Mouse (Mus musculus) liver, embryonic 15.5 days (tissue): ENCODE data around the gene Slc30a10. TPM values are rescaled to one million over a fixed set of nuclear protein-coding genes. Genes with fewer than 3 reads are reported as not detected.
A peak's percentile ranks its signal among the peaks of the same experiment; 100 is the strongest.

Experiments
- ATAC-seq: fragments of 200-750 bp; cut with Nextera tagmentation; 2 replicates; pipeline ENCODE4 v1.8.0; 2017; ENCODE audit warnings: moderate number of reproducible peaks, mild to moderate bottlenecking, moderate library complexity; ENCODE audit not compliant: insufficient read depth
- H3K27ac ChIP-seq: fragments of 300-500 bp; sonication (generic); replicated peaks from 2 replicates; pipeline ENCODE4 v1.5.1; 2015; ENCODE audit warnings: mild to moderate bottlenecking, inconsistent platforms
- H3K27me3 ChIP-seq: fragments of 300-500 bp; sonication (generic); 2 replicates; pipeline ENCODE4 v1.6.1; 2015; ENCODE audit warnings: mild to moderate bottlenecking, inconsistent platforms
- H3K36me3 ChIP-seq: fragments of 300-500 bp; sonication (generic); replicated peaks from 2 replicates; pipeline ENCODE4 v1.6.1; 2015; ENCODE audit warnings: moderate library complexity, mild to moderate bottlenecking, inconsistent platforms
- H3K4me1 ChIP-seq: fragments of 300-500 bp; sonication (generic); replicated peaks from 2 replicates; pipeline ENCODE4 v1.6.1; 2015; ENCODE audit warnings: inconsistent platforms
- H3K4me2 ChIP-seq: fragments of 300-500 bp; sonication (generic); 2 replicates; pipeline ENCODE4 v1.6.1; 2015; ENCODE audit warnings: moderate library complexity, mild to moderate bottlenecking, inconsistent platforms
- H3K4me3 ChIP-seq: fragments of 300-500 bp; sonication (generic); replicated peaks from 2 replicates; pipeline ENCODE4 v1.5.1; 2015; ENCODE audit warnings: mild to moderate bottlenecking, inconsistent platforms
- H3K9ac ChIP-seq: fragments of 300-500 bp; sonication (generic); 2 replicates; pipeline ENCODE4 v1.6.1; 2015; ENCODE audit warnings: moderate library complexity, mild to moderate bottlenecking, inconsistent platforms
- H3K9me3 ChIP-seq: fragments of 300-500 bp; sonication (generic); replicated peaks from 2 replicates; pipeline ENCODE4 v1.6.1; 2016; ENCODE audit warnings: inconsistent platforms
- WGBS: fragments of 180-500 bp; shearing (Covaris S2); methylation state at CpG from one replicate; pipeline ENCODE4 v1.1.7; 2015; ENCODE audit warnings: mixed read lengths; ENCODE audit not compliant: insufficient replicate concordance; 5-methylcytosine and 5-hydroxymethylcytosine counted together
- polyA plus RNA-seq: library from polyadenylated mRNA; unstranded; fragments of >200 nt; fragmentation: Nextera tagmentation; extraction: Ambion mirVana; gene quantifications from 2 replicates; pipeline ENCODE4 v1.2.1, GENCODE M21; 2015

Gene Slc30a10
- polyA plus RNA-seq, result 13.0 and 14.2 TPM in 2 replicates

GRCm38 (mm10) chr1:185454575-185454954 lies at the start of gene Slc30a10:
Slc30a10 (plus strand) TSS chr1:185454848.
- peak within 1 kb of the TSS; percentile 97 for H3K27ac ChIP-seq
- peaks cover 85% of the 10 kb centered on the region for H3K4me1 ChIP-seq
- peak; percentile 97 for ATAC-seq
- H3K9me3 ChIP-seq, result no peaks in the 10 kb centered on the region
- H3K36me3 ChIP-seq, result peaks cover 35% of the 10 kb centered on the region
- peaks cover 17% of the 10 kb centered on the region for H3K27me3 ChIP-seq
- 2% methylated on average over 18 of the region's 18 CpGs for WGBS
- H3K9ac ChIP-seq, result peak within 1 kb of the TSS; percentile 97
- peak within 1 kb of the TSS; percentile 73 for H3K4me2 ChIP-seq
- H3K4me3 ChIP-seq, result peak within 1 kb of the TSS; percentile 92

GRCm38 (mm10) chr1:185405921-185406320 lies 48.7 kb upstream of the Slc30a10 start:
- Histone ChIP-seq H3K4me2 (no peak overlapping the region), H3K36me3 (peaks cover 84% of the 10 kb centered on the region), H3K4me3 (no peak overlapping the region), H3K4me1 (no peaks in the 10 kb centered on the region), H3K27me3 (no peaks in the 10 kb centered on the region), H3K9me3 (no peaks in the 10 kb centered on the region), H3K9ac (no peak overlapping the region), H3K27ac (no peak overlapping the region; the same call in 1 of the 2 replicates)
- ATAC-seq, result no peak
- WGBS, result 86% methylated on average over 10 of the region's 10 CpGs

- Histone ChIP-seq H3K9me3 (no peaks in the 10 kb centered on the region), H3K36me3 (peaks cover 88% of the 10 kb centered on the region), H3K27ac (no peak overlapping the region), H3K27me3 (no peaks in the 10 kb centered on the region), H3K9ac (no peak overlapping the region), H3K4me2 (no peak overlapping the region), H3K4me3 (no peak overlapping the region), H3K4me1 (no peaks in the 10 kb centered on the region)
- ATAC-seq, result no peak; the same call in 1 of the 2 replicates
- WGBS, result 71% methylated on average over 3 of the region's 3 CpGs
These were observed 44.8 kb upstream of the Slc30a10 start for GRCm38 (mm10) chr1:185409831-185410230.

- Histone ChIP-seq H3K4me1 (peaks cover 18% of the 10 kb centered on the region), H3K4me2 (no peak overlapping the region), H3K9ac (no peak overlapping the region), H3K9me3 (no peaks in the 10 kb centered on the region), H3K27me3 (no peaks in the 10 kb centered on the region), H3K4me3 (no peak overlapping the region), H3K27ac (peak overlapping the region; percentile 20; the same call in 1 of the 2 replicates), H3K36me3 (peaks cover 87% of the 10 kb centered on the region)
- no peak for ATAC-seq
- WGBS, result 88% methylated on average over 9 of the region's 9 CpGs
These were observed 36.6 kb upstream of the Slc30a10 start for GRCm38 (mm10) chr1:185418011-185418410.

- Histone ChIP-seq H3K36me3 (peaks cover 88% of the 10 kb centered on the region), H3K4me3 (no peak overlapping the region), H3K9me3 (no peaks in the 10 kb centered on the region), H3K9ac (no peak overlapping the region; the same call in 1 of the 2 replicates), H3K4me1 (peaks cover 18% of the 10 kb centered on the region), H3K27me3 (no peaks in the 10 kb centered on the region), H3K4me2 (no peak overlapping the region), H3K27ac (no peak overlapping the region)
- ATAC-seq, result no peak
- 59% methylated on average over 5 of the region's 5 CpGs for WGBS
These were observed 34.8 kb upstream of the Slc30a10 start for GRCm38 (mm10) chr1:185419805-185420204.

GRCm38 (mm10) chr1:185420776-185421175 lies 33.9 kb upstream of the Slc30a10 start:
- Histone ChIP-seq H3K4me1 (peaks cover 22% of the 10 kb centered on the region), H3K27ac (no peak overlapping the region), H3K9ac (no peak overlapping the region), H3K4me2 (no peak overlapping the region), H3K9me3 (no peaks in the 10 kb centered on the region), H3K4me3 (no peak overlapping the region), H3K27me3 (no peaks in the 10 kb centered on the region), H3K36me3 (peaks cover 87% of the 10 kb centered on the region)
- WGBS, result 63% methylated on average over 6 of the region's 6 CpGs
- 0 out of 2 replicates have a peak, but pooled peaks have one; percentile 30 for ATAC-seq

- Histone ChIP-seq H3K4me3 (no peak overlapping the region), H3K36me3 (peaks cover 78% of the 10 kb centered on the region), H3K9ac (no peak overlapping the region), H3K9me3 (no peaks in the 10 kb centered on the region), H3K27me3 (no peaks in the 10 kb centered on the region), H3K4me1 (peaks cover 4% of the 10 kb centered on the region), H3K27ac (no peak overlapping the region), H3K4me2 (no peak overlapping the region)
- ATAC-seq, result no peak
- WGBS, result 86% methylated on average over 5 of the region's 5 CpGs
These were observed 28.1 kb upstream of the Slc30a10 start for GRCm38 (mm10) chr1:185426583-185426982.

GRCm38 (mm10) chr1:185430488-185430887 lies 24.2 kb upstream of the Slc30a10 start:
- H3K9ac ChIP-seq, result no peak overlapping the region
- H3K36me3 ChIP-seq, result peaks cover 46% of the 10 kb centered on the region
- peaks cover 21% of the 10 kb centered on the region for H3K4me1 ChIP-seq
- ATAC-seq, result no peak
- no peak overlapping the region for H3K4me3 ChIP-seq
- 0 out of 2 replicates have a peak overlapping the region, but pooled peaks have one; percentile 29 for H3K27ac ChIP-seq
- H3K27me3 ChIP-seq, result 0 out of 2 replicates have a peak, but pooled peaks cover 4% of the 10 kb centered on the region
- H3K4me2 ChIP-seq, result no peak overlapping the region
- no peaks in the 10 kb centered on the region for H3K9me3 ChIP-seq
- 82% methylated on average over 5 of the region's 5 CpGs for WGBS

GRCm38 (mm10) chr1:185431245-185431997 lies 23.2 kb upstream of the Slc30a10 start:
- no peak overlapping the region for H3K4me3 ChIP-seq
- ATAC-seq, result no peak
- peaks cover 6% of the 10 kb centered on the region; the same call in 1 of the 2 replicates for H3K27me3 ChIP-seq
- 61% methylated on average over 6 of the region's 6 CpGs for WGBS
- no peak overlapping the region for H3K9ac ChIP-seq
- peaks cover 37% of the 10 kb centered on the region for H3K36me3 ChIP-seq
- no peak overlapping the region for H3K4me2 ChIP-seq
- peaks cover 18% of the 10 kb centered on the region for H3K4me1 ChIP-seq
- no peaks in the 10 kb centered on the region for H3K9me3 ChIP-seq
- H3K27ac ChIP-seq, result no peak overlapping the region

- H3K9me3 ChIP-seq, result no peaks in the 10 kb centered on the region
- 79% methylated on average over 13 of the region's 13 CpGs for WGBS
- H3K9ac ChIP-seq, result no peak overlapping the region
- no peak for ATAC-seq
- peaks cover 18% of the 10 kb centered on the region for H3K4me1 ChIP-seq
- H3K27me3 ChIP-seq, result peaks cover 11% of the 10 kb centered on the region
- no peak overlapping the region for H3K27ac ChIP-seq
- no peak overlapping the region for H3K4me2 ChIP-seq
- peaks cover 32% of the 10 kb centered on the region for H3K36me3 ChIP-seq
- H3K4me3 ChIP-seq, result no peak overlapping the region
These were observed 22.7 kb upstream of the Slc30a10 start for GRCm38 (mm10) chr1:185431998-185432317.

- Histone ChIP-seq H3K4me3 (no peak overlapping the region), H3K9ac (0 out of 2 replicates have a peak overlapping the region, but pooled peaks have one; percentile 2), H3K9me3 (no peaks in the 10 kb centered on the region), H3K4me1 (peaks cover 18% of the 10 kb centered on the region), H3K27me3 (peaks cover 20% of the 10 kb centered on the region), H3K36me3 (peaks cover 21% of the 10 kb centered on the region), H3K27ac (no peak overlapping the region), H3K4me2 (peak overlapping the region; percentile 23; the same call in 1 of the 2 replicates)
- 24% methylated on average over 6 of the region's 6 CpGs for WGBS
- peak; percentile 75 for ATAC-seq
These were observed 21.5 kb upstream of the Slc30a10 start for GRCm38 (mm10) chr1:185433112-185433511.
